Mouse (Mus musculus): ENCODE measurements around the gene Foxred2. TPM values are rescaled to one million over a fixed set of nuclear protein-coding genes. Genes with fewer than 3 reads are reported as not detected.
A peak's percentile ranks its signal among the peaks of the same experiment; 100 is the strongest.

The Foxred2 gene
- total and polyA plus RNA-seq, 2 experiments from 2014 or later, result 10.3 to 31.0 TPM

DNA sequence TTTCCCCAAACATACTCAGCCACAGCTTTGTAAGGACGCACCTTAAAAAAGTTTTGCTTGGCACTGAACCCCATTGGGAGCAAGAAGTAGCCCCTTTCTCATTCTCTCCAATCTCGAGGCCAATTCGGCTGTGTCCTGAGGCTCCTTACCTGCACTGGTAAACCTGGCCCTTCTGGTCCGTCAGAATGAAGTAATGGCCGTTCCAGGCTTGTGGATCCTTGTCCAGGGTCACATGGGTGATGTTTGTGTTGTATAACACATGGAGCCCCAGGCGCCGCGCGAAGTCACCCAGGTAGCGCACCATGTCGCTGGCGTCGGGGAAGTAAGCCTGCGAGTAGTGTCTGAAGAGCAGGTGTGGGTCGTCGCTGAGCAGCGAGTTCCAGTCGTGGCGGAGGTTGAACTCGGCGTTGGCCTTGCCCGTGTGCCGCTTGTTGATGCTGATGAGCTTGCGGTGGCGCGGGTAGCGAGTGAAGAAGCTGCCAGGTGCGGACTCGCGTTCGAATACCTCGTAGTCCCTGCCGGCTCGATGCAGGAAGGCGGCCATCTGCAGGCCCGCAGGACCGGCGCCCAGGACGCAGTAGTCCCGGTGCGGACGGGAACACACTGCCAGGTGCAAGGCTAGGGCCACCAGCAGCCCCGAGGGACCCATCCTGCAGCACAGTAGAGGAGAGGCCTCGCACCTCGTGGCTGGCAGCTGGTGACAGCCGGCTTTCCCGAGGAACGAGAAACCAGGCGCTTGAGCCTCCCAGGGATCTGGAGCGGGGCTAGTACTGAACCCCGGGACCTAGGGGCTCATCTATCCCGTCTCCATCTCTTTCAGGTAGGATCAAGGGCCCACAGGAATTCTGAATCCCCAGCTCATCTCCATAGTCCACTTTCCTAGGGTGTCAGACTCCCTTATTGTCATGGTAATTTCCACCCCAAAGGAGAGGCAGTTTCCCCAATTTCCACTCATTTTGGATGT is 800 bp downstream of the Foxred2 start:
- Histone ChIP-seq H3K4me1 (ENCODE audit: insufficient read depth, low read length) (peaks cover 5% of the 10 kb centered on the region; the same call in 1 of the 2 replicates), H3K27ac (ENCODE audit: low read depth, low read length) (peak overlapping the region; percentile 63), H3K9me3 (ENCODE audit: low read length) (no peaks in the 10 kb centered on the region), H3K36me3 (ENCODE audit: insufficient read depth, low read length) (peaks cover 41% of the 10 kb centered on the region), H3K9ac (replicated peaks; ENCODE audit: low read length, poor library complexity, severe bottlenecking) (peak overlapping the region; percentile 66), H3K27me3 (ENCODE audit: insufficient read depth, low read length) (no peaks in the 10 kb centered on the region), H3K4me3 (ENCODE audit: low read depth, low read length) (peak overlapping the region; percentile 59), H3K4me2 (ENCODE audit: low read depth, low read length, poor library complexity, severe bottlenecking) (peak overlapping the region; percentile 94)
- ATAC-seq (ENCODE audit: low FRiP score) (peak; percentile 53), DNase-seq (ENCODE audit: low spot score) (no peak)
- TF ChIP-seq CTCF (IDR thresholded peaks at IDR 0.05), result no peak
- WGBS, result 10% methylated on average over 52 of the region's 52 CpGs

GRCm38 (mm10) chr15:77954362-77954761 is 2.2 kb downstream of the Foxred2 start:
- H3K36me3 ChIP-seq (ENCODE audit: insufficient read depth, low read length), result peaks cover 34% of the 10 kb centered on the region
- H3K27me3 ChIP-seq (ENCODE audit: insufficient read depth, low read length), result no peaks in the 10 kb centered on the region
- 90% methylated on average over 2 of the region's 2 CpGs for WGBS
- no peak overlapping the region for H3K4me3 ChIP-seq (ENCODE audit: low read depth, low read length)
- no peak for TF ChIP-seq CTCF (IDR thresholded peaks at IDR 0.05)
- ATAC-seq (ENCODE audit: low FRiP score) (no peak), DNase-seq (ENCODE audit: low spot score) (no peak)
- peak overlapping the region; percentile 35 for H3K4me2 ChIP-seq (ENCODE audit: low read depth, low read length, poor library complexity, severe bottlenecking)
- H3K9me3 ChIP-seq (ENCODE audit: low read length), result no peaks in the 10 kb centered on the region
- H3K27ac ChIP-seq (ENCODE audit: low read depth, low read length), result no peak overlapping the region
- peaks cover 5% of the 10 kb centered on the region; the same call in 1 of the 2 replicates for H3K4me1 ChIP-seq (ENCODE audit: insufficient read depth, low read length)
- H3K9ac ChIP-seq (replicated peaks; ENCODE audit: low read length, poor library complexity, severe bottlenecking), result 0 out of 2 replicates have a peak overlapping the region, but pooled peaks have one; percentile 10

DNA sequence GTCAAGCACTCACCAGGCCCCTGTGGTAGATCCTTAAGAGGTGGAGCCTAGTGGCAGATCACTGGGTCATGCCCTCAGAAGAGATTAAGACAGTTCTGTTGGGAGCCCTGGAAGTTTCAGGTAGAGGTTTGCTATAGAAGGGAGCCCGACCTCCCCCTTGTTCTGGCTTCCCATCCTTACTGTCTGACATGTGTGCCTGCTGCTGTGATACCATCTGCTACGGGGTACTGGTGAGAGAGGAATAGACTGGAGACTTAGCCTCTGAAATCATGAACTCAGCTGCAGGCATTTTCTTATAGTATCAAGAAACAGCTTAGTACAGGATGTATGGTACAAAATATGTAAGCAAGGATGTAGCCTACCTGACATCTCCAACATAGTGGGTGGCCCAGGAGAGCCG is 3.6 kb downstream of the Foxred2 start:
- ATAC-seq (ENCODE audit: low FRiP score) (no peak), DNase-seq (ENCODE audit: low spot score) (no peak)
- Histone ChIP-seq H3K36me3 (ENCODE audit: insufficient read depth, low read length) (peaks cover 31% of the 10 kb centered on the region), H3K4me1 (ENCODE audit: insufficient read depth, low read length) (peaks cover 5% of the 10 kb centered on the region; the same call in 1 of the 2 replicates), H3K4me3 (ENCODE audit: low read depth, low read length) (no peak overlapping the region), H3K27ac (ENCODE audit: low read depth, low read length) (no peak overlapping the region), H3K4me2 (ENCODE audit: low read depth, low read length, poor library complexity, severe bottlenecking) (no peak overlapping the region), H3K27me3 (ENCODE audit: insufficient read depth, low read length) (no peaks in the 10 kb centered on the region), H3K9me3 (ENCODE audit: low read length) (no peaks in the 10 kb centered on the region), H3K9ac (replicated peaks; ENCODE audit: low read length, poor library complexity, severe bottlenecking) (no peak overlapping the region)
- no peak for TF ChIP-seq CTCF (IDR thresholded peaks at IDR 0.05)
- WGBS, result 85% methylated on average over 3 of the region's 3 CpGs

GRCm38 (mm10) chr15:77949061-77949460 is 7.5 kb downstream of the Foxred2 start:
- Histone ChIP-seq H3K27ac (ENCODE audit: low read depth, low read length) (no peak overlapping the region), H3K9ac (replicated peaks; ENCODE audit: low read length, poor library complexity, severe bottlenecking) (no peak overlapping the region), H3K36me3 (ENCODE audit: insufficient read depth, low read length) (peaks cover 59% of the 10 kb centered on the region), H3K4me2 (ENCODE audit: low read depth, low read length, poor library complexity, severe bottlenecking) (no peak overlapping the region), H3K9me3 (ENCODE audit: low read length) (no peaks in the 10 kb centered on the region), H3K4me3 (ENCODE audit: low read depth, low read length) (no peak overlapping the region), H3K27me3 (ENCODE audit: insufficient read depth, low read length) (no peaks in the 10 kb centered on the region), H3K4me1 (ENCODE audit: insufficient read depth, low read length) (no peaks in the 10 kb centered on the region)
- WGBS, result 91% methylated on average over 7 of the region's 7 CpGs
- ATAC-seq (ENCODE audit: low FRiP score) (no peak), DNase-seq (ENCODE audit: low spot score) (no peak)
- TF ChIP-seq CTCF (IDR thresholded peaks at IDR 0.05), result no peak

- Histone ChIP-seq H3K36me3 (ENCODE audit: insufficient read depth, low read length) (peaks cover 62% of the 10 kb centered on the region), H3K9ac (replicated peaks; ENCODE audit: low read length, poor library complexity, severe bottlenecking) (no peak overlapping the region), H3K4me2 (ENCODE audit: low read depth, low read length, poor library complexity, severe bottlenecking) (no peak overlapping the region), H3K9me3 (ENCODE audit: low read length) (no peaks in the 10 kb centered on the region), H3K4me1 (ENCODE audit: insufficient read depth, low read length) (no peaks in the 10 kb centered on the region), H3K27me3 (ENCODE audit: insufficient read depth, low read length) (no peaks in the 10 kb centered on the region), H3K4me3 (ENCODE audit: low read depth, low read length) (no peak overlapping the region), H3K27ac (ENCODE audit: low read depth, low read length) (no peak overlapping the region)
- no peak for TF ChIP-seq CTCF (IDR thresholded peaks at IDR 0.05)
- 89% methylated on average over 4 of the region's 4 CpGs for WGBS
- DNase-seq (ENCODE audit: low spot score), result no peak
- ATAC-seq (ENCODE audit: low FRiP score), result no peak
Measured at GRCm38 (mm10) chr15:77945711-77946110, 10.8 kb downstream of the Foxred2 start.

- 87% methylated on average over 3 of the region's 3 CpGs for WGBS
- no peak for TF ChIP-seq CTCF (IDR thresholded peaks at IDR 0.05)
- Histone ChIP-seq H3K4me1 (ENCODE audit: insufficient read depth, low read length) (no peaks in the 10 kb centered on the region), H3K36me3 (ENCODE audit: insufficient read depth, low read length) (peaks cover 37% of the 10 kb centered on the region), H3K9ac (replicated peaks; ENCODE audit: low read length, poor library complexity, severe bottlenecking) (no peak overlapping the region), H3K4me2 (ENCODE audit: low read depth, low read length, poor library complexity, severe bottlenecking) (no peak overlapping the region), H3K9me3 (ENCODE audit: low read length) (no peaks in the 10 kb centered on the region), H3K27ac (ENCODE audit: low read depth, low read length) (no peak overlapping the region), H3K4me3 (ENCODE audit: low read depth, low read length) (no peak overlapping the region), H3K27me3 (ENCODE audit: insufficient read depth, low read length) (no peaks in the 10 kb centered on the region)
- ATAC-seq (ENCODE audit: low FRiP score), result no peak
- DNase-seq (ENCODE audit: low spot score), result no peak
Measured at GRCm38 (mm10) chr15:77941563-77941962, 15.0 kb downstream of the Foxred2 start.
